Mouse (Mus musculus): ENCODE data around the gene Ppp1r9b. TPM values are rescaled to one million over a fixed set of nuclear protein-coding genes. Genes with fewer than 3 reads are reported as not detected.

The Ppp1r9b gene
- polyA plus RNA-seq, 1 experiment from 2014 or later: 5.6 TPM

DNA sequence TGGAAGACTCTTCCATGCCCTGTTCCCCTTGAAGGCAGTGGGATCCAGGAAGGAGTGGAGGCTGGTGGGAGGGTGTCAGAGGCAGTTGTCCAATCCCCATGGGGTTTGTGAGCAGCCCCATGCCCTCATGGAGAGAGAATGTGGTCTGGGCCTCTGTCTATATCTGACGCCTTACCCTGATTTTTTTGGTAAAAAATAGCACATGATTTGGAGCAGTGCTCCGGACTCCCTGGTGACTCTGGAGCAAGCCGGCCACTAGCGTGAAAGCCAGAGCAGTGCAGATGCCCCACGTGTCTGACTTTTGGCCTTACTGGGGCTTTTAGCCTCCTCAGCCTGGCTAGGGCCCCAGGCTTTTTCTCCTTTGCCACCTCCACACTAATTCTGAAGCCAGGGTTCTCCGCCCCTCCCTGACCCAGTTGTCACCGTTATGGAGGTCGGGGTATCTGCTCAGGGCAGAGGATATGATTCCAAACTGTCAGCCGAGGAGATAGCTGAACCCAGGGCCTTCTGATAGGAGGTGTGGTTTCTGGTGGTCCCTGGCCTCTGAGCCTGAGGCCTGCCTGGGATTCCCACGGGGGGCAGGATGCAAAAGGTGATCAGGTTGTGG lies 3.5 kb downstream of the Ppp1r9b start:
- peak overlapping the region; percentile 97 for H3K4me2 ChIP-seq (ENCODE audit: low read depth, low read length)
- peak overlapping the region; percentile 89 for H3K9ac ChIP-seq (ENCODE audit: low read depth, low read length)
- H3K4me1 ChIP-seq (ENCODE audit: control insufficient read depth, insufficient read depth, low read length): peaks cover 65% of the 10 kb centered on the region
- H3K27me3 ChIP-seq (replicated peaks; ENCODE audit: control insufficient read depth, insufficient read depth, low read length): no peaks in the 10 kb centered on the region
- no peak overlapping the region for H3K27ac ChIP-seq (ENCODE audit: low read length)
- ATAC-seq: no peak
- peak overlapping the region; percentile 87 for H3K4me3 ChIP-seq (ENCODE audit: low read length)
- 0 out of 2 replicates have a peak, but pooled peaks cover 4% of the 10 kb centered on the region for H3K36me3 ChIP-seq (ENCODE audit: control insufficient read depth, insufficient read depth, low read length)
- H3K9me3 ChIP-seq (ENCODE audit: control insufficient read depth, low read length): no peaks in the 10 kb centered on the region
- 46% methylated on average over 10 of the region's 10 CpGs for WGBS

DNA sequence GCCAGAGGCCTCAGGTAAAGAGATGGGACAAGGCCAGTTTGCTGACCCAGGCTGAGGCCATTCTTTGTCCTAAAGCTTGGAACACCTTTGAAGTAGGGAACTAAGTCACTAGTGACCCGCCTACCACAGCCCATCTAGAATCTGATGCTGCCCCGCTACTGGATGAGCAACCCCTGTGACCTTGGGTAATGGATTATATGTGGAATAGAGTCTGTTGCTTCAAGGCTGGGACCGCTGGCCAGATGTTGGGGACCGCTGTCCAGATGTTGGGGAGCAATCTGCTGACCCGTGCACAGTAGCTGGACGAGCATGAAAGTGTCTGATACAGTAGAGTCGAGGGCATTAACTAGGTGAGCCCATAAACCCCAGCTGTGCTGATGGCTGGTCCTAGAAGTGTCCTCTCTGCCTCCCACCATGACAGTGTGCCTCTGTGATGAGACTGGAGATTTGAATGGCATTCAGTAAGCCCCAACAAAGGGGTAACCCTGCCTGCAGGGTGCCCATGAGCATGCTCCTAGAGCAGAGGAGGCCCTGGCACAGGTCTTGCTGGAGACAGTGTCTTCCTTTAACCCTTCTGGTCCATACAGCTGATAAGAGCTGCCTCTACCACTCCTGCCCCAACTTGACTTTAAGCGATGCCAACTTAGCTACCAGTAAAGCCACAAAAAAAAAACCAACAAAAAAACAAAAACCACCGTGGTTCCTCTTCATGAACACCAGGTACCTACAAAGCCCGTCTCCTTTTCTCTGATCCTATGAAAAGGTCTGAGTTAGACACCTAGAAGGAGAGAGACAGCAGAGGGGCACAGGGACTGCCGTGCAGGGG lies 4.3 kb downstream of the Ppp1r9b start:
- ATAC-seq: no peak
- peaks cover 5% of the 10 kb centered on the region; the same call in 1 of the 2 replicates for H3K36me3 ChIP-seq (ENCODE audit: control insufficient read depth, insufficient read depth, low read length)
- H3K4me2 ChIP-seq (ENCODE audit: low read depth, low read length): peak overlapping the region; percentile 97
- H3K4me1 ChIP-seq (ENCODE audit: control insufficient read depth, insufficient read depth, low read length): peaks cover 61% of the 10 kb centered on the region
- no peaks in the 10 kb centered on the region for H3K9me3 ChIP-seq (ENCODE audit: control insufficient read depth, low read length)
- H3K27ac ChIP-seq (ENCODE audit: low read length): no peak overlapping the region
- H3K27me3 ChIP-seq (replicated peaks; ENCODE audit: control insufficient read depth, insufficient read depth, low read length): no peaks in the 10 kb centered on the region
- peak overlapping the region; percentile 89 for H3K9ac ChIP-seq (ENCODE audit: low read depth, low read length)
- H3K4me3 ChIP-seq (ENCODE audit: low read length): peak overlapping the region; percentile 12; the same call in 1 of the 2 replicates
- WGBS: 81% methylated on average over 11 of the region's 11 CpGs

DNA sequence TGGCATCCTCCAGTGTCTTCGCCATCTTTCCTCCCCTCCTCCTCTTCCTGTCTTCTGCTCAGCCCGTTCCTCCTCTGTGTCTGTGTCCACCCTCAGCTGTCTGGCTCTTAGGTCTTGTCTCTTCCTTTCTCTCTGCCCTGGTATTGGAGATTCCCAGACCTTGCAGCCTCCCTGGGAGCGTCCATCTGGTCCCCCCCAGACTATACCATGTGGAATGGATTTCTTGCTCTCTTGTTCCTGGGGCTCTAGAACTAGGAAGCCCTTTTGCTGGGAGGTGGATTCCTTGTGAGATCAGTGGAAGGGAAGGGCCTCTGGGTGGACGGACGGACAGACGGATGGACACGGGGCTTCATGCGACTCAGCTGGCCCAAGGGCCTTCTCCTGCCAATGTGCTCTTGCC lies 5.3 kb downstream of the Ppp1r9b start:
- WGBS: 77% methylated on average over 8 of the region's 8 CpGs
- no peak overlapping the region for H3K27ac ChIP-seq (ENCODE audit: low read length)

DNA sequence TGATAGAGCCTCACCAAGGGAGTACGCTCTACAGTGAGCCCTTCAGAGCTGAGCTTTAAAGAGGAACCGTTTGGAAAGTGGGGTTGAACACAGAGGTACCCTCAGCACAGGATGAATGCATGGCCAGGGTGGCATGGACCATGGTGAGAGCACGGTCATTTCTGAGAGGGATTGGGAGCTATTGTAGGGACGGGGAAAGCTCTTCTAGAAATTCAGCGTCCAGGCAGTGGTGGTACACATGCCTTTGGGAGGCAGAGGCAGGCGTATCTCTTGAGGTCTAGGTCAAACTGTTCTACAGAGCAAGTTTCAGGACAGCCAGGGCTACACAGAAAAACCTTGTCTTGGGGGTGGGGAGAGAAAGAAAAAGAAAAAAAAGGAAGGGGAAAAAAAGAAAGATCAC lies 6.1 kb downstream of the Ppp1r9b start:
- Histone ChIP-seq H3K27ac (ENCODE audit: low read length) (no peak overlapping the region), H3K4me2 (ENCODE audit: low read depth, low read length) (no peak overlapping the region), H3K27me3 (replicated peaks; ENCODE audit: control insufficient read depth, insufficient read depth, low read length) (no peaks in the 10 kb centered on the region), H3K9ac (ENCODE audit: low read depth, low read length) (no peak overlapping the region), H3K4me1 (ENCODE audit: control insufficient read depth, insufficient read depth, low read length) (peaks cover 63% of the 10 kb centered on the region), H3K36me3 (ENCODE audit: control insufficient read depth, insufficient read depth, low read length) (peaks cover 7% of the 10 kb centered on the region; the same call in 1 of the 2 replicates), H3K9me3 (ENCODE audit: control insufficient read depth, low read length) (no peaks in the 10 kb centered on the region), H3K4me3 (ENCODE audit: low read length) (no peak overlapping the region)
- WGBS: 87% methylated on average over 6 of the region's 6 CpGs
- no peak for ATAC-seq

More for the DNA sequence above, 5.3 kb downstream of the Ppp1r9b start:
- H3K36me3 ChIP-seq (ENCODE audit: control insufficient read depth, insufficient read depth, low read length): peaks cover 7% of the 10 kb centered on the region; the same call in 1 of the 2 replicates
- peaks cover 63% of the 10 kb centered on the region for H3K4me1 ChIP-seq (ENCODE audit: control insufficient read depth, insufficient read depth, low read length)
- no peaks in the 10 kb centered on the region for H3K9me3 ChIP-seq (ENCODE audit: control insufficient read depth, low read length)
- H3K9ac ChIP-seq (ENCODE audit: low read depth, low read length): no peak overlapping the region
- H3K4me3 ChIP-seq (ENCODE audit: low read length): no peak overlapping the region
- ATAC-seq: no peak
- H3K27me3 ChIP-seq (replicated peaks; ENCODE audit: control insufficient read depth, insufficient read depth, low read length): no peaks in the 10 kb centered on the region
- H3K4me2 ChIP-seq (ENCODE audit: low read depth, low read length): no peak overlapping the region

DNA sequence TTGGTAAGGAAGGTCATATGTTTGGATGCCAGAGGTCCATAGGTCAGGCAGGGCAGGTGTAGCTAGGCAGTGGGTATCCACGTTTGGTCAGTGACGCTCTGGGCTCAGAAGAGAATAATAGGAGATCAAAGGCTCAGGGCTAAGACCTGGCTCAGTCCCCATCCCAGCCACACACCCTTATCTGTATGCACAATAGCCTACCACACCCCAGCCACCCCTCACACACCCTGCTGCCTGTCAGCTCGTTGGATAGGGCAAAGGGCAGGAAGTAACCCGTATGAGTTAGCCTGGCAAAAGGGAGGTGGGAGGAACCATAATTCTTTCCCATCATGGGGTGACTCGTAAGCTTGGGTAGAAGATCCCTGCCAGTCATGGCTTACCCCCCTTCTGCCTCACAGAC lies 6.8 kb downstream of the Ppp1r9b start:
- Histone ChIP-seq H3K27me3 (replicated peaks; ENCODE audit: control insufficient read depth, insufficient read depth, low read length) (no peaks in the 10 kb centered on the region), H3K4me3 (ENCODE audit: low read length) (no peak overlapping the region), H3K27ac (ENCODE audit: low read length) (no peak overlapping the region), H3K9me3 (ENCODE audit: control insufficient read depth, low read length) (no peaks in the 10 kb centered on the region), H3K36me3 (ENCODE audit: control insufficient read depth, insufficient read depth, low read length) (peaks cover 12% of the 10 kb centered on the region; the same call in 1 of the 2 replicates), H3K4me1 (ENCODE audit: control insufficient read depth, insufficient read depth, low read length) (peaks cover 57% of the 10 kb centered on the region), H3K4me2 (ENCODE audit: low read depth, low read length) (no peak overlapping the region), H3K9ac (ENCODE audit: low read depth, low read length) (peak overlapping the region; percentile 1; the same call in 1 of the 2 replicates)
- ATAC-seq: peak; percentile 81
- WGBS: 45% methylated on average over 5 of the region's 5 CpGs

DNA sequence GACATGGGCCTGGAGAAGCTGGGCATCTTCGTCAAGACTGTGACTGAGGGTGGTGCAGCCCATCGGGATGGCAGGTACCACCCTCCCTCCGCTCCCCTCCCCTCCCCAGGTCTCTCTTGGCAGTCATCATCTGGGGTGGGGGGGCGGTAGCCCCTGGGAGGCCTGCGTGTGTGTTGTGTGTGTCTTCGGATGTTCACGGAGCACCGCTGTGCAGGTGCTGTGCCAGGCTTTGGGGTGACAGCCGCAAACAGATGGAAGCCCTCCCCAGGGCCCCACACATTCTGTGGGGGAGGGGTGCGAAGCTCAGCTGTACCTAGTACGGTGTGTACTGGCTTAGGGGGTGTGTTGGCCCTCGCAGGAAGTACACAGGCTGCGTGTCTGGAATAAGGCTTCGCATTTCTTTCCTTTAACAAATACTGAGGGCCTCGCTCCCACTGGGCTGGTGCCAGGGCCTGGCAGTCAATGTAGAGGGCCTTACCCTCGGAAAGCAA lies 7.3 kb downstream of the Ppp1r9b start:
- peaks cover 52% of the 10 kb centered on the region for H3K4me1 ChIP-seq (ENCODE audit: control insufficient read depth, insufficient read depth, low read length)
- no peak overlapping the region for H3K4me3 ChIP-seq (ENCODE audit: low read length)
- no peaks in the 10 kb centered on the region for H3K27me3 ChIP-seq (replicated peaks; ENCODE audit: control insufficient read depth, insufficient read depth, low read length)
- 75% methylated on average over 16 of the region's 16 CpGs for WGBS
- no peaks in the 10 kb centered on the region for H3K9me3 ChIP-seq (ENCODE audit: control insufficient read depth, low read length)
- no peak overlapping the region for H3K4me2 ChIP-seq (ENCODE audit: low read depth, low read length)
- H3K36me3 ChIP-seq (ENCODE audit: control insufficient read depth, insufficient read depth, low read length): peaks cover 13% of the 10 kb centered on the region; the same call in 1 of the 2 replicates
- peak; percentile 22 for ATAC-seq
- H3K9ac ChIP-seq (ENCODE audit: low read depth, low read length): peak overlapping the region; percentile 1; the same call in 1 of the 2 replicates
- H3K27ac ChIP-seq (ENCODE audit: low read length): peak overlapping the region; percentile 3; the same call in 1 of the 2 replicates

DNA sequence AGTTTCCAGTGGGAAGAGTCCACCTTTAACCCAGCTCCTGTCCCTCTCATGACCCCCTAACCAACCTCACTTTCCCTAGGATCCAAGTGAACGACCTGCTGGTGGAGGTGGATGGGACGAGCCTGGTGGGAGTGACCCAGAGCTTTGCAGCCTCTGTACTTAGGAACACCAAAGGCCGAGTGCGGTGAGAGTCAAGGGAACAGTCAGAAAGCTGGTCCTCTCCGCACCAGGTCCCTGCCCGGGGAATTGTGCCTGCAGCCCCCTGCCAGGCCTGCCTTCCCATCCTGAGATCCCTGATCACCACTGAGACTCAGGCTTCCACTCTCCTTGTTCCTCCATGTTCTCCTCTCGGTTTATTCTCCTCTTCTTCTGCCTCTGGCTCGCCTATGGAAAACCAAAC lies 9.3 kb downstream of the Ppp1r9b start:
- no peaks in the 10 kb centered on the region for H3K27me3 ChIP-seq (replicated peaks; ENCODE audit: control insufficient read depth, insufficient read depth, low read length)
- 73% methylated on average over 8 of the region's 8 CpGs for WGBS
- H3K4me3 ChIP-seq (ENCODE audit: low read length): no peak overlapping the region
- no peak overlapping the region for H3K4me2 ChIP-seq (ENCODE audit: low read depth, low read length)
- peak overlapping the region; percentile 27; the same call in 1 of the 2 replicates for H3K27ac ChIP-seq (ENCODE audit: low read length)
- H3K9me3 ChIP-seq (ENCODE audit: control insufficient read depth, low read length): no peaks in the 10 kb centered on the region
- peaks cover 19% of the 10 kb centered on the region; the same call in 1 of the 2 replicates for H3K36me3 ChIP-seq (ENCODE audit: control insufficient read depth, insufficient read depth, low read length)
- peaks cover 31% of the 10 kb centered on the region for H3K4me1 ChIP-seq (ENCODE audit: control insufficient read depth, insufficient read depth, low read length)
- no peak overlapping the region for H3K9ac ChIP-seq (ENCODE audit: low read depth, low read length)
- ATAC-seq: no peak

DNA sequence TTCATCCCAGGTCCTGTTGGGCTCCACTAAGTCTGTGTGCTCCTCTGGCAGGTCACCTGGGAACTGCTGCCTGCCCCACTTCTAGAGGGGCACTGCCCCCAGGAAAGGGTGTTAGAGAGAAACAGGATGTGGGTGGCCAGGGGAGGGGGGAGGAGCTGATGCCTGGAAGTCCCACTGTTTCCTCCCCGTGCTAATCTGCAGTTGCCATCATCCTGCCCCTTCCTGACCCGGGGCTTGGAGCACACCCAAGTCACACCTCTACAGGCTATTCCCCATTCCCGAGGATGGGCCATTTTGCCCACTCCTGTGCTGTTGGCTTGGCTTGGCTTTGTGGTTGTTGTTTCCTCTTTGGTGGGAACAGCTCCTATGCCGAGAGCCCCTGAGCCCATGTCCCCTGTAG lies 9.7 kb downstream of the Ppp1r9b start:
- Histone ChIP-seq H3K9ac (ENCODE audit: low read depth, low read length) (no peak overlapping the region), H3K4me2 (ENCODE audit: low read depth, low read length) (0 out of 2 replicates have a peak overlapping the region, but pooled peaks have one; percentile 3), H3K4me1 (ENCODE audit: control insufficient read depth, insufficient read depth, low read length) (peaks cover 27% of the 10 kb centered on the region)

DNA sequence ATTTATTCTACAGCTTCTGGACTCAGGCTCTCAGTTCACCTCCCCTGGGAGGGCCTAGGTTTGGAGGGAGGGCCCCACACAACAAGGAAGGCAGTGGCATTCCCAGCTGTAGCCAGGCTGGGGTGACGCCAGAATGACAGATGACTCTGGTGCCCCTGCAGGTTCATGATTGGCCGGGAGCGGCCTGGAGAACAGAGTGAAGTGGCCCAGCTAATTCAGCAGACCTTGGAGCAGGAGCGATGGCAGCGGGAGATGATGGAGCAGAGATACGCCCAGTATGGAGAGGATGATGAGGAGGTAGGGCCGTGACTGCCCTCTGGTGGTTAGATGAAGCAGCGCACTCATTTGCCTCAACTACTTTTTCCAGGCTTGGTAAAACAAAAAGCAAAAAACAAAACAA lies 10.2 kb downstream of the Ppp1r9b start:
- peaks cover 26% of the 10 kb centered on the region for H3K4me1 ChIP-seq (ENCODE audit: control insufficient read depth, insufficient read depth, low read length)
- H3K36me3 ChIP-seq (ENCODE audit: control insufficient read depth, insufficient read depth, low read length): peaks cover 19% of the 10 kb centered on the region; the same call in 1 of the 2 replicates
- H3K4me2 ChIP-seq (ENCODE audit: low read depth, low read length): 0 out of 2 replicates have a peak overlapping the region, but pooled peaks have one; percentile 3
- peak overlapping the region; percentile 38 for H3K27ac ChIP-seq (ENCODE audit: low read length)
- no peaks in the 10 kb centered on the region for H3K27me3 ChIP-seq (replicated peaks; ENCODE audit: control insufficient read depth, insufficient read depth, low read length)
- H3K9ac ChIP-seq (ENCODE audit: low read depth, low read length): no peak overlapping the region
- ATAC-seq: peak; percentile 21
- 2% methylated on average over 8 of the region's 8 CpGs for WGBS
- H3K4me3 ChIP-seq (ENCODE audit: low read length): no peak overlapping the region
- no peaks in the 10 kb centered on the region for H3K9me3 ChIP-seq (ENCODE audit: control insufficient read depth, low read length)

More for the DNA sequence above, 9.7 kb downstream of the Ppp1r9b start:
- Histone ChIP-seq H3K27ac (ENCODE audit: low read length) (peak overlapping the region; percentile 38), H3K36me3 (ENCODE audit: control insufficient read depth, insufficient read depth, low read length) (peaks cover 19% of the 10 kb centered on the region; the same call in 1 of the 2 replicates), H3K27me3 (replicated peaks; ENCODE audit: control insufficient read depth, insufficient read depth, low read length) (no peaks in the 10 kb centered on the region), H3K4me3 (ENCODE audit: low read length) (no peak overlapping the region), H3K9me3 (ENCODE audit: control insufficient read depth, low read length) (no peaks in the 10 kb centered on the region)
- WGBS: 38% methylated on average over 4 of the region's 4 CpGs
- peak; percentile 12; the same call in 1 of the 2 replicates for ATAC-seq

All from intestine, embryonic 16.5 days (tissue).